Mouse (Mus musculus) midbrain, embryonic 11.5 days (tissue): Measurements from ENCODE around the gene Lor. TPM values are rescaled to one million over a fixed set of nuclear protein-coding genes. Genes with fewer than 3 reads are reported as not detected.
A peak's percentile ranks its signal among the peaks of the same experiment; 100 is the strongest.

Experiments used
- ATAC-seq: fragments of 200-750 bp; cut with Nextera tagmentation; 2 replicates; pipeline ENCODE4 v1.8.0; 2017; ENCODE audit warnings: moderate TSS enrichment, moderate library complexity; ENCODE audit not compliant: low FRiP score
- DNase-seq: peaks from one replicate; pipeline ENCODE4 v3.0.0; 2015; ENCODE audit warnings: low spot score; ENCODE audit errors: missing footprints
- H3K27ac ChIP-seq: fragments of 300-500 bp; sonication (generic); 2 replicates; pipeline ENCODE4 v1.5.1; 2014; ENCODE audit warnings: low read depth, low read length
- H3K27me3 ChIP-seq: fragments of 300-500 bp; sonication (generic); 2 replicates; pipeline ENCODE4 v1.6.1; 2014; ENCODE audit warnings: mild to moderate bottlenecking, low read length, moderate library complexity, mixed read lengths; ENCODE audit not compliant: control insufficient read depth, insufficient read depth
- H3K36me3 ChIP-seq: fragments of 300-500 bp; sonication (generic); 2 replicates; pipeline ENCODE4 v1.6.1; 2014; ENCODE audit warnings: mild to moderate bottlenecking, low read length, moderate library complexity, mixed read lengths; ENCODE audit not compliant: control insufficient read depth, insufficient read depth
- H3K4me1 ChIP-seq: fragments of 300-500 bp; sonication (generic); 2 replicates; pipeline ENCODE4 v1.6.1; 2014; ENCODE audit warnings: low read length; ENCODE audit not compliant: control insufficient read depth, insufficient read depth
- H3K4me2 ChIP-seq: fragments of 300-500 bp; sonication (generic); 2 replicates; pipeline ENCODE4 v1.6.1; 2014; ENCODE audit warnings: mild to moderate bottlenecking, moderate library complexity
- H3K4me3 ChIP-seq: fragments of 300-500 bp; sonication (generic); 2 replicates; pipeline ENCODE4 v1.5.1; 2014; ENCODE audit warnings: low read depth, low read length
- H3K9ac ChIP-seq: fragments of 300-500 bp; sonication (generic); 2 replicates; pipeline ENCODE4 v1.6.1; 2014; ENCODE audit warnings: low read length
- H3K9me3 ChIP-seq: fragments of 300-500 bp; sonication (generic); 2 replicates; pipeline ENCODE4 v1.6.1; 2016; ENCODE audit warnings: low read length; ENCODE audit not compliant: control insufficient read depth
- WGBS: fragments of 180-500 bp; shearing (Covaris S2); extraction: QIAGEN DNeasy Blood & Tissue Kit; methylation state at CpG from one replicate; pipeline ENCODE4 v1.1.7; 2014; 5-methylcytosine and 5-hydroxymethylcytosine counted together
- polyA plus RNA-seq: library from polyadenylated mRNA; unstranded; fragments of >200 nt; fragmentation: Nextera tagmentation; extraction: Ambion mirVana; gene quantifications from 2 replicates; pipeline ENCODE4 v1.2.1, GENCODE M21; 2014

Gene Lor
- polyA plus RNA-seq = 0.70 and 0.76 TPM in 2 replicates

DNA sequence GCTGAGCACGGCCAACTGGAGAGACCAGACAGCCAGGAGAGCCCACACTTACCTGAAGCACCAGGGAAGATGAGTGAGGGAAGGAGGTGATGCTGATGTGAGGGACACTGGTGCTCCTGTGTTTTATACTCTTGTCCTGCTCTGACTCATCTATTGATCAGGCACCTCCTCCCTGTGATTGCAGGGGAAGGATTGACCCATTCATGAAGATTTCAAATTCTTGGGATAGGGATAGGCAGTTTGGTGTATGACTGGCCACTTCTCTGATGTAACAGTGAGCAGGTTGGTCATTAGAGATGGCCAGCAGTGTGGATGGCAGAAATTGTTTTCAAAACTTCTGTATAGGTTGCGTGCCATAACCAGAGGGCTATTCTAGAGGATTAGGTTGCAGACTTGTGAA lies at the start of gene Lor:
Lor (minus strand) TSS at position 101 of the 400 bp plus-strand sequence.
- H3K4me1 ChIP-seq = no peaks in the 10 kb centered on the region
- no peak for DNase-seq
- H3K9ac ChIP-seq = no peak within 1 kb of the TSS
- H3K27me3 ChIP-seq = peaks cover 6% of the 10 kb centered on the region; the same call in 1 of the 2 replicates
- WGBS = 86% methylated on average over 2 of the region's 2 CpGs
- H3K36me3 ChIP-seq = no peaks in the 10 kb centered on the region
- no peaks in the 10 kb centered on the region for H3K9me3 ChIP-seq
- H3K4me2 ChIP-seq = peak within 1 kb of the TSS; percentile 89
- no peak within 1 kb of the TSS; the same call in 1 of the 2 replicates for H3K4me3 ChIP-seq
- H3K27ac ChIP-seq = no peak within 1 kb of the TSS
- no peak for ATAC-seq

DNA sequence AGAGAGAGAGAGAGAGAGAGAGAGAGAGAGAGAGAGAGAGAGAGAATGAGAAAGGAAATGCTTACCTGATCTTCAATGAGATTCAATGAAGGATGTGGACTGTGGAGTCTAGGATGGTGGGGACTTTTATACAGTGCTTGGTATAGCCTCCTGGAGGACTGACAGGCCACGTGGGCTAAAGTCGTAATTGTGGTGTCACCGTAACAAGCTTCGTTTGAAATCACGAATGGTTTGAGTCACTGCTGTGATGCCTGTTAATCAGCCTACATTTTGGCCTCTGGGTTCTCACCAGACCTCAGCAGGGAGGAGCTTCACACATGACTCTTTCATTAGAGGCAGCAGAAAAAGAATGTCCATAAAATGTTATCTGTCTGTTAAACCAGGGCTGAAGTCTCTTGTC lies 40.9 kb upstream of the Lor start, which contains the start of gene Prr9:
Prr9 (minus strand) TSS at position 101 of the 400 bp plus-strand sequence.
- 84% methylated on average over 5 of the region's 5 CpGs for WGBS
- Histone ChIP-seq H3K27me3 (no peaks in the 10 kb centered on the region), H3K36me3 (no peaks in the 10 kb centered on the region), H3K9me3 (no peaks in the 10 kb centered on the region), H3K4me2 (no peak within 1 kb of the TSS), H3K4me1 (no peaks in the 10 kb centered on the region), H3K4me3 (no peak within 1 kb of the TSS), H3K27ac (no peak within 1 kb of the TSS), H3K9ac (no peak within 1 kb of the TSS)
- no peak for DNase-seq
- no peak for ATAC-seq

DNA sequence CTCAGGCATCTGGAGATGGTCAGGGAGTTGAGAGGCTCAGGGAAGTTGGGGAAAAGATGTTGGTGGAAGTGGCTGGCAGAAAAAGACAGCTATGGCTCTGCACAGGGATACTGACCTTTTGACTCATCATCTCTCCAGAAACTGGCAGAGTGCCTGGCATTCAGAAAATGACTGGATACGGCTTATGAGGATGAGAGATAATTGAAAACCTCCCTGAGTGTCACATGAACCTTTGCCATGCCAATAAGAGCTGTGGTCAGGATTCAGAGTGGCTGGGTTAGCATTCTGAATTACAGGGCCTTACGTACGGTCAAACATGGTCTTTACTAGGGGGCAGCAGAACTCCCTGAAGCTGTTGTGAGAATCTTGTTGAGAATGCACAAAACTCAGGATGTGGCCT lies 38.0 kb upstream of the Lor start:
- H3K36me3 ChIP-seq = no peaks in the 10 kb centered on the region
- H3K4me1 ChIP-seq = no peaks in the 10 kb centered on the region
- no peak overlapping the region for H3K27ac ChIP-seq
- 84% methylated on average over 3 of the region's 3 CpGs for WGBS
- ATAC-seq (no peak), DNase-seq (no peak)
- no peaks in the 10 kb centered on the region for H3K9me3 ChIP-seq
- no peak overlapping the region for H3K4me3 ChIP-seq
- H3K4me2 ChIP-seq = no peak overlapping the region
- H3K27me3 ChIP-seq = no peaks in the 10 kb centered on the region
- no peak overlapping the region for H3K9ac ChIP-seq

DNA sequence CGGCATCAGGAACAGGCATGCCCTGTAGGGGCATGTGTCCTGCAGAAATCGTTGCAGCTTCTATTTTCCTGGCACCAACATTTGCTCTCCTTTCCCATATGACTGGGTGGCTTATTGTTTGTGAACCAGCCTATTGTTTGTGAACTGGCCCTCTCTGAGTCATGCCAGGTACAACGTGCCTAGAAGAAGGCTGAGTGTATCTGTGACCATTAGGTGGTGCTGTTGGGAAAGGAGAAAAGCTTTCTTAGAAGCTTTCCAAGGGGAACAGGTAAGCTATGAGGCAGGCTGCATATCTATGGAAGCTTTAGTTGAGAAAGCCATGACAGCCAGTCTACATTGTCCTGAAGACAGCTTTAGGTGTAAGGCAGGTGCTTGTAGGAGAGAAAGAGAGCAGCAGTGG lies 35.0 kb upstream of the Lor start:
- H3K4me2 ChIP-seq = no peak overlapping the region
- no peak for ATAC-seq
- H3K27ac ChIP-seq = no peak overlapping the region
- H3K9ac ChIP-seq = no peak overlapping the region
- H3K4me1 ChIP-seq = no peaks in the 10 kb centered on the region
- no peaks in the 10 kb centered on the region for H3K27me3 ChIP-seq
- no peaks in the 10 kb centered on the region for H3K36me3 ChIP-seq
- 32% methylated on average over 3 of the region's 3 CpGs for WGBS
- no peak for DNase-seq
- no peaks in the 10 kb centered on the region for H3K9me3 ChIP-seq
- H3K4me3 ChIP-seq = no peak overlapping the region

DNA sequence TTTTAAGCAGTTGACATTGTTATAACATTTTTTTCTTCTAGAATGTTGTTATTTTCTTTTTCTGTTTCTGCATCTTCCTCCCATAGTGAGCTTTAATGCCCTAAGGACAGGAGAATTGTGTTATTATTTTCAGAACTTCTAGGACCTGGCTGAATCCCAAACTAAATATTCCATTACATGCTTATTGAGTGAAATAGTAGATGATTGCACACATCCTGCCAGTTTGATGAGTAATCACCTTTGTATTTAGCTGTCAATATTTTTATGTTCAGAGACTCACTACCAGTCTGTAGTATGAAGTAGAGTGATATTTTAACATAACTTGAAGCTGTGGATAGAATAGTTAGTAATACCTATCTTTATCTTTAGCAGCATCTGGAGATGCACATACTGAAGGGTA lies 28.6 kb upstream of the Lor start:
- no peak overlapping the region for H3K4me3 ChIP-seq
- H3K4me2 ChIP-seq = no peak overlapping the region
- ATAC-seq = no peak

DNA sequence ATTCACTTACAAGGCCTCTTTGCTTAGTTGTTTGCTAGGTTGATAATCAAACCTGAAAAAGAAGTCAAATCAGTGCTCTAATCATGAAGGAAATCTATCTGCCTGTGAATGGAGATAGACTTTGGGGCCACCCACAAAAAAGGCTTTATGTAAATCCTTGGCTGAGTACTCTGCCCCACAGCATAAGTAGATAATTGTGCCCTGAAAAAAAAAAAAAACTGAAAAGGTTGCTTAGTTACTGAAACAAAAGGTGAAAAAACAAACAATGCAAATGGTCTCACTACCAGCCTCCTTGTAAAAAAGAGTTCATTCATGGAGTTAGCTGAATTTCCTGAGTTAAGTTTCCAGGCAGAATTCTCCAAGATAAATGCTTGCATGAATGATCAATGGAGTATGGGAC lies 27.8 kb upstream of the Lor start:
- H3K27ac ChIP-seq = no peak overlapping the region
- no peaks in the 10 kb centered on the region for H3K9me3 ChIP-seq
- DNase-seq = no peak
- H3K36me3 ChIP-seq = no peaks in the 10 kb centered on the region
- H3K27me3 ChIP-seq = no peaks in the 10 kb centered on the region
- peaks cover 3% of the 10 kb centered on the region; the same call in 1 of the 2 replicates for H3K4me1 ChIP-seq
- H3K4me3 ChIP-seq = no peak overlapping the region
- peak; percentile 70 for ATAC-seq
- H3K9ac ChIP-seq = no peak overlapping the region
- H3K4me2 ChIP-seq = no peak overlapping the region

More for the DNA sequence above, 28.6 kb upstream of the Lor start:
- Histone ChIP-seq H3K9me3 (no peaks in the 10 kb centered on the region), H3K27me3 (no peaks in the 10 kb centered on the region), H3K9ac (no peak overlapping the region), H3K36me3 (no peaks in the 10 kb centered on the region), H3K4me1 (peaks cover 2% of the 10 kb centered on the region; the same call in 1 of the 2 replicates), H3K27ac (no peak overlapping the region)
- no peak for DNase-seq

DNA sequence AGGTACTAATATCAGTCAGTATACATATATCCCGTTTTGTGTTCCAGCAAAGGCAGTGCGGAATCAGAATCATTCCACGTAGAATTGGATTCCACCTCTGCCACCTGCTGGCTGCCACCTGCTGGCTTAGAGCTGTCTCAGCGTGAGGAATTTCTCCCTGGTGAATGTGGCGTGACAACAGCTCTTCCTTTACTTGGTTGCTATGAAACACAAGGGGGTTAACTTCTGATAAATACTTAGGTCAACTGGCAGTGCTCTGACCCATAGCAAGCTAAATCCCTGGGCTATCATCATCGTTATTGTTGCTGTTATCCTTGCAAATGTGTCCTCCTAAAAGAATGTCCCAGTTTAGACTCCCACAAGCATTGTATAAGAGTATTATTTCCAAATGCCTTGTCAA lies 23.6 kb upstream of the Lor start:
- ATAC-seq = peak; percentile 65; the same call in 1 of the 2 replicates
- no peak overlapping the region for H3K4me2 ChIP-seq
- no peaks in the 10 kb centered on the region for H3K27me3 ChIP-seq
- no peak overlapping the region for H3K27ac ChIP-seq
- 10% methylated on average over 6 of the region's 6 CpGs for WGBS
- H3K4me1 ChIP-seq = peaks cover 3% of the 10 kb centered on the region; the same call in 1 of the 2 replicates
- DNase-seq = peak; percentile 82
- no peak overlapping the region for H3K4me3 ChIP-seq
- no peaks in the 10 kb centered on the region for H3K9me3 ChIP-seq
- H3K36me3 ChIP-seq = no peaks in the 10 kb centered on the region
- H3K9ac ChIP-seq = no peak overlapping the region

DNA sequence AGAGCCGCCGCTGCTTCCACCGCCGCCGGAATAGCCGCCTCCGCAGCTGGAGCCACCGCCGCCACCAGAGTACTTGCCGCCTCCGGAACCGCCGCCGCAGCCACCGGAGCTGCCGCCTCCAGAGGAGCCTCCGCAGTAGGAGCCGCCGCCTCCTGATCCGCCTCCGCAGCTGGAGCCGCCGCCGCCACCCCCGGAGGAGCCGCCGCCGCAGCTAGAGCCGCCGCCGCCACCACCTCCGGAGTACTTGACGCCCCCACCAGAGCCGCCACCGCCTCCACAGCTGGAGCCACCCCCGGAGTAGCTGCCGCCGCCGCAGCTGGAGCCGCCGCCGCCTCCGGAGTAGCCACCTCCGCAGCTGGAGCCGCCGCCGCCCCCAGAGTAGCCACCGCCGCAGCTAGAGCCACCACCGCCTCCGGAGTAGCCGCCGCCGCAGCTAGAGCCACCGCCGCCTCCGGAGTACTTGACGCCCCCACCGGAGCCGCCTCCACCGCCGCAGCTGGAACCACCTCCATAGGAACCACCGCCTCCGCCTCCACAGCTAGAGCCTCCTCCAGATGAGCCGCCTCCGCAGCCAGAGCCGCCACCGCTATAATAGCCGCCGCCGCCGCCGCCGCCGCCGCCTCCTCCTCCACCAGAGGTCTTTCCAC lies 1.5 kb downstream of the Lor start:
- H3K27ac ChIP-seq = peak overlapping the region; percentile 65
- H3K27me3 ChIP-seq = peaks cover 6% of the 10 kb centered on the region; the same call in 1 of the 2 replicates
- DNase-seq = peak; percentile 95
- no peaks in the 10 kb centered on the region for H3K36me3 ChIP-seq
- H3K4me2 ChIP-seq = peak overlapping the region; percentile 89
- WGBS = under 1% methylated on average over 66 of the region's 76 CpGs
- H3K9me3 ChIP-seq = no peaks in the 10 kb centered on the region
- ATAC-seq = peak; percentile 73
- H3K4me3 ChIP-seq = peak overlapping the region; percentile 75
- H3K4me1 ChIP-seq = no peaks in the 10 kb centered on the region
- peak overlapping the region; percentile 73 for H3K9ac ChIP-seq

DNA sequence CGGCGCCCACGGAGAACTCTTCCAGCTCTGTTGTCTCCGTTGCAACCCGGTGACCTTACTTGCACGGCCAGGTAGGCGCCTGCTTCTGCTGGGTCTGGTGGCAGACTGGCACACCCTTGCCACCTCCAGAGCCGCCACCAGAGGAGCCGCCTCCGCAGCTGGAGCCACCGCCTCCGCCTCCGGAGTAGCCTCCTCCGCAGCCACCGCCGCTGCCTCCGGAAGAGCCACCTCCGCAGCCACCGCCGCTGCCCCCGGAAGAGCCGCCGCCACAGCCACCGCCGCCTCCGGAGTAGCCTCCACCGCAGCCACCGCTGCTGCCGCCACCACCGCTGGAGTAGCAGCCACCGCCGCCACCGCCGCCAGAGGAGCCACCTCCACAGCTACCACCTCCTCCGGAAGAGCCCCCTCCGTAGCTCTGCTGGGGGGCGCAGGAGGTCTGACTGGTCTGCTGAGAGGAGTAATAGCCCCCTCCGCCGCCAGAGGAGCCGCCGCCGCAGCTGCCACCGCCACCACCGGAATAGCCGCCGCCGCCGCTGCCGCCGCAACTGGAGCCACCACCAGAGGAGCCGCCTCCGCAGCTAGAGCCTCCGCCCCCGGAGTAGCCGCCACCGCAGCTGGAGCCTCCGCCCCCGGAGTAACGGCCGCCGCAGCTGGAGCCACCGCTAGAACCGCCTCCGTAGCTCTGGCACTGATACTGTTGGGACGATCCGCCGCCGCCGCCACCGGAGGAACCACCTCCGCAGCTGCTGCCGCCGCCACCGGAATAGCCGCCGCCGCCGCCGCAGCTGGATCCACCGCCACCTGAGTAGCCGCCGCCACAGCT lies 2.3 kb downstream of the Lor start:
- Histone ChIP-seq H3K9me3 (no peaks in the 10 kb centered on the region), H3K9ac (peak overlapping the region; percentile 73), H3K36me3 (no peaks in the 10 kb centered on the region), H3K27me3 (peaks cover 6% of the 10 kb centered on the region; the same call in 1 of the 2 replicates), H3K4me2 (peak overlapping the region; percentile 89), H3K4me1 (no peaks in the 10 kb centered on the region), H3K4me3 (peak overlapping the region; percentile 75), H3K27ac (peak overlapping the region; percentile 65)
- DNase-seq (peak; percentile 96), ATAC-seq (peak; percentile 88)
- WGBS = under 1% methylated on average over 70 of the region's 82 CpGs
